Mouse (Mus musculus) lung, adult 2 months (tissue): Measurements from ENCODE around the gene Nxph1. TPM values are rescaled to one million over a fixed set of nuclear protein-coding genes. Genes with fewer than 3 reads are reported as not detected.

Experiments
- DNase-seq: peaks from one replicate; pipeline ENCODE4 v3.0.0; 2022
- H3K4me1 ChIP-seq: fragments of 200-500 bp; 2 replicates; pipeline ENCODE4 v1.6.1; 2011; ENCODE audit warnings: low read length; ENCODE audit not compliant: control insufficient read depth, insufficient read depth
- H3K4me3 ChIP-seq: fragments of 200-500 bp; replicated peaks from 2 replicates; pipeline ENCODE3; 2011; ENCODE audit warnings: low read depth, mild to moderate bottlenecking, control low read depth, low read length; ENCODE audit errors: extremely low read depth
- CTCF ChIP-seq: fragments of 200-500 bp; IDR thresholded peaks from 2 replicates; pipeline ENCODE4 v1.5.1; 2011; ENCODE audit warnings: mild to moderate bottlenecking, low read length, control low read depth; ENCODE audit not compliant: insufficient read depth
- POLR2A ChIP-seq: fragments of 200-500 bp; IDR thresholded peaks from 2 replicates; pipeline ENCODE4 v1.6.1; 2011; ENCODE audit warnings: low read depth, mild to moderate bottlenecking, control low read depth, low read length, borderline replicate concordance; ENCODE audit errors: extremely low read depth
- WGBS: fragments of 180-500 bp; shearing (Covaris S2); methylation state at CpG from one replicate; pipeline ENCODE4 v1.1.7; 2018; 5-methylcytosine and 5-hydroxymethylcytosine counted together
- polyA plus RNA-seq: library from polyadenylated mRNA; depleted of rRNA; stranded (reverse); fragments of >200 nt; gene quantifications from 2 replicates; pipeline ENCODE4 v1.2.3, GENCODE M21; 2012; rRNA removed

Nxph1 gene
- polyA plus RNA-seq, result 0.12 and 0.13 TPM in 2 replicates

- no peak for DNase-seq
- no peak for TF ChIP-seq POLR2A
- no peak for TF ChIP-seq CTCF
- 3% methylated on average over 16 of the region's 16 CpGs for WGBS
- Histone ChIP-seq H3K4me3 (no peak within 1 kb of the TSS), H3K4me1 (no peaks in the 10 kb centered on the region)
Observed at GRCm38 (mm10) chr6:8948131-8948470, at the start of gene Nxph1. TSS of gene Nxph1 (plus strand) at chr6:8948431.

GRCm38 (mm10) chr6:8900021-8900728 lies 48.1 kb upstream of the Nxph1 start:
- Histone ChIP-seq H3K4me1 (no peaks in the 10 kb centered on the region), H3K4me3 (no peak overlapping the region)
- no peak for DNase-seq
- TF ChIP-seq CTCF, result no peak
- TF ChIP-seq POLR2A, result no peak
- 74% methylated on average over 7 of the region's 7 CpGs for WGBS

GRCm38 (mm10) chr6:8900729-8901122 lies 47.5 kb upstream of the Nxph1 start:
- H3K4me3 ChIP-seq, result no peak overlapping the region
- H3K4me1 ChIP-seq, result no peaks in the 10 kb centered on the region
- TF ChIP-seq POLR2A (no peak), CTCF (no peak)
- DNase-seq, result no peak
- 84% methylated on average over 2 of the region's 2 CpGs for WGBS

GRCm38 (mm10) chr6:8907917-8908316 lies 40.3 kb upstream of the Nxph1 start:
- H3K4me1 ChIP-seq, result no peaks in the 10 kb centered on the region
- DNase-seq, result no peak
- TF ChIP-seq POLR2A, result no peak
- no peak overlapping the region for H3K4me3 ChIP-seq
- 59% methylated on average over 3 of the region's 3 CpGs for WGBS

- H3K4me1 ChIP-seq, result no peaks in the 10 kb centered on the region
- no peak for DNase-seq
- no peak for TF ChIP-seq POLR2A
- TF ChIP-seq CTCF, result no peak
- no peak overlapping the region for H3K4me3 ChIP-seq
Observed at GRCm38 (mm10) chr6:8913404-8913803, 34.8 kb upstream of the Nxph1 start.

GRCm38 (mm10) chr6:8914682-8915081 lies 33.5 kb upstream of the Nxph1 start:
- DNase-seq, result no peak
- TF ChIP-seq POLR2A, result no peak
- TF ChIP-seq CTCF, result no peak
- Histone ChIP-seq H3K4me3 (no peak overlapping the region), H3K4me1 (no peaks in the 10 kb centered on the region)
- WGBS, result 68% methylated on average over 3 of the region's 3 CpGs

- no peak for TF ChIP-seq POLR2A
- TF ChIP-seq CTCF, result no peak
- no peak overlapping the region for H3K4me3 ChIP-seq
- DNase-seq, result no peak
- no peaks in the 10 kb centered on the region for H3K4me1 ChIP-seq
- 56% methylated on average over 6 of the region's 6 CpGs for WGBS
Observed at GRCm38 (mm10) chr6:8924481-8924880, 23.8 kb upstream of the Nxph1 start.

- no peak for DNase-seq
- WGBS, result 49% methylated on average over 5 of the region's 5 CpGs
- Histone ChIP-seq H3K4me1 (no peaks in the 10 kb centered on the region), H3K4me3 (no peak overlapping the region)
- TF ChIP-seq CTCF (no peak), POLR2A (no peak)
Observed at GRCm38 (mm10) chr6:8935241-8935640, 13.0 kb upstream of the Nxph1 start.

GRCm38 (mm10) chr6:8935705-8936104 lies 12.5 kb upstream of the Nxph1 start:
- H3K4me3 ChIP-seq, result no peak overlapping the region
- no peak for DNase-seq
- TF ChIP-seq POLR2A (no peak), CTCF (peak; percentile 16; the same call in 1 of the 2 replicates)

GRCm38 (mm10) chr6:8936168-8936567 lies 12.1 kb upstream of the Nxph1 start:
- WGBS, result 14% methylated on average over 4 of the region's 4 CpGs
- DNase-seq, result no peak
- Histone ChIP-seq H3K4me3 (no peak overlapping the region), H3K4me1 (no peaks in the 10 kb centered on the region)
- TF ChIP-seq POLR2A, result no peak
- TF ChIP-seq CTCF, result no peak

More at GRCm38 (mm10) chr6:8935705-8936104, 12.5 kb upstream of the Nxph1 start:
- WGBS, result 14% methylated on average over 5 of the region's 5 CpGs
- no peaks in the 10 kb centered on the region for H3K4me1 ChIP-seq

- 2% methylated on average over 68 of the region's 68 CpGs for WGBS
- no peak for DNase-seq
- no peak overlapping the region for H3K4me3 ChIP-seq
- TF ChIP-seq CTCF (no peak), POLR2A (no peak)
- H3K4me1 ChIP-seq, result no peaks in the 10 kb centered on the region
Observed at GRCm38 (mm10) chr6:8948471-8949411, 510 bp downstream of the Nxph1 start.
